Mouse (Mus musculus) heart, embryonic 16.5 days (tissue): ENCODE results near the gene Men1. TPM values are rescaled to one million over a fixed set of nuclear protein-coding genes. Genes with fewer than 3 reads are reported as not detected.
"Not testable (repeated sequence)": the region's sequence is repeated elsewhere in the genome, so short reads cannot be mapped to it uniquely, and the experiment has no call there.

Experiments
- ATAC-seq: fragments of 200-750 bp; cut with Nextera tagmentation; replicated peaks from 2 replicates; pipeline ENCODE4 v1.8.0; 2017; ENCODE audit warnings: moderate number of reproducible peaks; ENCODE audit not compliant: insufficient read depth, low FRiP score; ENCODE audit errors: extremely low read depth
- H3K27ac ChIP-seq: fragments of 300-500 bp; sonication (generic); 2 replicates; pipeline ENCODE4 v1.5.1; 2014; ENCODE audit warnings: mild to moderate bottlenecking, low read length, control low read depth, moderate library complexity
- H3K27me3 ChIP-seq: fragments of 300-500 bp; sonication (generic); 2 replicates; pipeline ENCODE4 v1.6.1; 2014; ENCODE audit warnings: low read length, mixed read lengths; ENCODE audit not compliant: control insufficient read depth, insufficient read depth
- H3K36me3 ChIP-seq: fragments of 300-500 bp; sonication (generic); 2 replicates; pipeline ENCODE4 v1.6.1; 2014; ENCODE audit not compliant: control insufficient read depth, insufficient read depth
- H3K4me1 ChIP-seq: fragments of 300-500 bp; sonication (generic); 2 replicates; pipeline ENCODE4 v1.6.1; 2014; ENCODE audit warnings: low read length, mixed read lengths; ENCODE audit not compliant: control insufficient read depth, insufficient read depth
- H3K4me2 ChIP-seq: fragments of 300-500 bp; sonication (generic); 2 replicates; pipeline ENCODE4 v1.6.1; 2014; ENCODE audit warnings: low read depth, mild to moderate bottlenecking, control low read depth, low read length
- H3K4me3 ChIP-seq: fragments of 300-500 bp; sonication (generic); 2 replicates; pipeline ENCODE4 v1.5.1; 2014; ENCODE audit warnings: mild to moderate bottlenecking, control low read depth, low read length
- H3K9ac ChIP-seq: fragments of 300-500 bp; sonication (generic); 2 replicates; pipeline ENCODE4 v1.6.1; 2014; ENCODE audit warnings: low read length, control low read depth
- H3K9me3 ChIP-seq: fragments of 300-500 bp; sonication (generic); replicated peaks from 2 replicates; pipeline ENCODE4 v1.6.1; 2016; ENCODE audit warnings: low read length; ENCODE audit not compliant: control insufficient read depth
- WGBS: fragments of 180-500 bp; shearing (Covaris S2); extraction: QIAGEN DNeasy Blood & Tissue Kit; methylation state at CpG from one replicate; pipeline ENCODE4 v1.1.7; 2014; 5-methylcytosine and 5-hydroxymethylcytosine counted together
- polyA plus RNA-seq: library from polyadenylated mRNA; unstranded; fragments of >200 nt; fragmentation: Nextera tagmentation; extraction: Ambion mirVana; gene quantifications from 2 replicates; pipeline ENCODE4 v1.2.1, GENCODE M21; 2015

Men1 gene
- polyA plus RNA-seq, 1 experiment from 2014 or later, result 45.8 TPM

DNA sequence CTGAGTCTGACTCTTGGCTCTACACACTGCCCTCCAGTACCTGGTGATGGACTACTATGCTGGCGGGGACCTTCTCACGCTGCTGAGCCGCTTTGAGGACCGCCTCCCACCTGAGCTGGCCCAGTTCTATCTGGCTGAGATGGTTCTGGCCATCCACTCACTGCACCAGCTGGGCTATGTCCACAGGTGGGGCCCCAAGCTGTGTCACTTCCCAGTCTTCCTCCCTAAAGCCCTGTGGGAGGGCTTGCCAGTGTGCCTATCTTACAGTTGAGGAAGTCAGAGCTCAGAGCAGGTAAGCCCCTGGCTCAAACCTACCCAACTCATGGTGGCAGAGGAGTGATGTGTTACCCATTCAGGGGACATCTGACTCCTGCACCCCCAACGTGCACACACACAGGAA is 24.6 kb upstream of the Men1 start:
- H3K27me3 ChIP-seq, result no peaks in the 10 kb centered on the region
- no peak overlapping the region for H3K4me2 ChIP-seq
- no peak overlapping the region for H3K4me3 ChIP-seq
- no peak for ATAC-seq
- no peak overlapping the region for H3K9ac ChIP-seq
- H3K4me1 ChIP-seq, result peaks cover 6% of the 10 kb centered on the region; the same call in 1 of the 2 replicates
- H3K27ac ChIP-seq, result no peak overlapping the region
- 92% methylated on average over 5 of the region's 5 CpGs for WGBS
- H3K36me3 ChIP-seq, result peaks cover 19% of the 10 kb centered on the region
- H3K9me3 ChIP-seq, result no peaks in the 10 kb centered on the region

DNA sequence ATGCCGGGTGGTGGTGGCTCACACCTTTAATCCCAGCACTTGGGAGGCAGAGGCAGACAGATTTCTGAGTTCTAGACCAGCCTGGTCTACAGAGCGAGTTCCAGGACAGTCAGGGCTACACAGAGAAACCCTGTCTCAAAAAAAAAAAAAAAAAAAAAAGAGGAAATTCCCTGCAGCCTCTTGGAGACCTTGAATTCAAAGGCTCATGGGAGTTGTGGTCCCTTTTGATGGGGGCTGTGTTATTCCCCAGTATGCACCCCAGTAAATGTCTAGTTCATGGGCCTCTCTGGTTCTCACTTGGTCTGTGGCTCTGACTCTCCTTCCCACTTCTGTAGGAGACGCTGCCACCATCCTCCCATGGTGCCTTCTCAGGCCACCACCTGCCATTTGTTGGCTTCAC is 23.0 kb upstream of the Men1 start:
- not testable (repeated sequence) for H3K27me3 ChIP-seq, ATAC-seq, H3K4me2 ChIP-seq, H3K27ac ChIP-seq, H3K4me1 ChIP-seq, H3K9me3 ChIP-seq, H3K9ac ChIP-seq, H3K4me3 ChIP-seq
- WGBS, result 83% methylated on average over 3 of the region's 3 CpGs
- H3K36me3 ChIP-seq, result peaks cover 24% of the 10 kb centered on the region

DNA sequence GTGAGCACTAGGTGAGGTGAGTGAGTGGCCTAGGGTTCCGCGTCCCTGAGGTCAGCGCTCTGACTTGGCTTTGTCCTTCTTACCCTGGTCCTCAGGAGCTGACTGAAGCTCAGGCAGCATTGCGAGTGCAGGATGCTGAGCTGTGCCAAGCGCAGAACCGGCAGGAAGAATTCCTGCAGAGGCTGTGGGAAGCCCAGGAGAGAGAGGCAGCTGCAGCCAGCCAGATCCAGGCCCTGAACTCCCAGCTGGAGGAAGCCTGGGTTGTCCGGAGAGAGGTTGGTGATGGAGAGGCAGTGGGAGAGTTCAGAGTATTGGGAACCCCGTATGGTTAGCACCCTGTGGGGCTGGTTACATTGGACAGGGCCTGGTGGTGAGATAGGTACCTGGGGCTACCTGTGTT is 21.0 kb upstream of the Men1 start:
- H3K9ac ChIP-seq, result no peak overlapping the region
- no peak for ATAC-seq
- no peak overlapping the region for H3K4me2 ChIP-seq
- peaks cover 37% of the 10 kb centered on the region for H3K36me3 ChIP-seq
- WGBS, result 90% methylated on average over 8 of the region's 8 CpGs
- no peaks in the 10 kb centered on the region for H3K9me3 ChIP-seq
- no peaks in the 10 kb centered on the region for H3K27me3 ChIP-seq
- no peaks in the 10 kb centered on the region for H3K4me1 ChIP-seq
- no peak overlapping the region for H3K27ac ChIP-seq
- H3K4me3 ChIP-seq, result no peak overlapping the region

DNA sequence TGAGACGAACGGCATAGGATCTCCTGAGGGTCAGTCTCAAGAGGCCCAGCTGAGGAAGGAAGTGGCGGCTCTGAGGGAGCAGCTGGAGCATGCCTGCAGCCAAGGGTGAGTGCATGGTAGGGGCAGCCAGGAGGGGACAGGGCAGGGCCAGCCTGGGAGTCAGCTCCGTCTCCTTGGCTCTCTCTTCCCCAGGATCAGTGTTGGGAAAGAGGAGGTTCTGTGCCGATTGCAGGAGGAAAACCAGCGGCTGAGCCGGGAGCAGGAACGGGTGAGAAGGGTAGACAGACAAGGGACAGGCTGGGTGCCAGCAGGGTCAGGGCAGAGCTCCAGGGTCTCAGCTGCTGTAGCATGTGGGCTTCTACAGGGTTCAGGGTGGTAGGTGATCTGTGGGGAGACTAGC is 20.3 kb upstream of the Men1 start:
- Histone ChIP-seq H3K36me3 (peaks cover 39% of the 10 kb centered on the region), H3K9me3 (no peaks in the 10 kb centered on the region), H3K4me2 (no peak overlapping the region), H3K4me3 (no peak overlapping the region), H3K9ac (no peak overlapping the region), H3K27me3 (no peaks in the 10 kb centered on the region), H3K27ac (no peak overlapping the region), H3K4me1 (no peaks in the 10 kb centered on the region)
- 78% methylated on average over 8 of the region's 8 CpGs for WGBS
- no peak for ATAC-seq

DNA sequence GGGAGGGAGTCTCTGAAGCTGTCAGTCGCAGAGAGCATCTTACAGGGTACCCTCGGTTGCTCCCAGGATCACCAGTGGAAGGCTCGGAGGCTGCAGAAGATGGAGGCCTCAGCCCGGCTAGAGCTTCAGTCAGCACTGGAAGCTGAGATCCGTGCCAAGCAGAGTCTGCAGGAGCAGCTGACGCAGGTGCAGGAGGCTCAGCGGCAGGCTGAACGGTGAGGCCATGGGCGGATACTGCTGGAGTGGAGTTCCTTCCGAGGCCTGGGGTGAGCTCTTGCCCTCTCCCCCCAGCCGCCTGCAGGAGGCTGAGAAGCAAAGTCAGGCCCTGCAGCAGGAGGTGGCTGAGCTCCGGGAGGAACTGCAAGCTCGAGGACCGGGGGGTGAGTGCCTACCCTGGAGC is 19.2 kb upstream of the Men1 start:
- H3K27me3 ChIP-seq, result no peaks in the 10 kb centered on the region
- H3K9ac ChIP-seq, result no peak overlapping the region
- H3K4me3 ChIP-seq, result no peak overlapping the region
- no peaks in the 10 kb centered on the region for H3K4me1 ChIP-seq
- H3K4me2 ChIP-seq, result no peak overlapping the region
- no peak overlapping the region for H3K27ac ChIP-seq
- H3K36me3 ChIP-seq, result peaks cover 36% of the 10 kb centered on the region
- WGBS, result 78% methylated on average over 14 of the region's 14 CpGs
- ATAC-seq, result no peak
- H3K9me3 ChIP-seq, result no peaks in the 10 kb centered on the region

DNA sequence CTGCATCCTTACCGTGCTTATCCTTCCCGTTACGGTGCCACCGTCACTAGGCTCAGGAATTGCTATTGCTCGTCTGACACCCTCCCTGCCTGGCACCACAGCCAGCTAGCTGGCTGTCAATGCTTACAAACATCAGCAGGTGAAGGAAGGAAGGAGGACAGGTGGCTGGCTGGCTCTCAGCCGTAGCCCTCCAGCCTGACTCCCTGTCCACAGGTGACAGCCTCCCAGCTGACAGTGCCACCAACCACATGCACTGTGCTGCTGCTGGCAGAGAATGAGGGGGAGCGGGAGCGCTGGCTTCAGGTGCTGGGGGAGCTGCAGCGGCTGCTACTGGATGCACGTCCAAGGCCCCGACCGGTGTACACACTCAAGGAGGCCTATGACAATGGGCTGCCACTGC is 16.6 kb upstream of the Men1 start:
- Histone ChIP-seq H3K36me3 (peaks cover 28% of the 10 kb centered on the region), H3K9me3 (no peaks in the 10 kb centered on the region)
- WGBS, result 87% methylated on average over 12 of the region's 12 CpGs

DNA sequence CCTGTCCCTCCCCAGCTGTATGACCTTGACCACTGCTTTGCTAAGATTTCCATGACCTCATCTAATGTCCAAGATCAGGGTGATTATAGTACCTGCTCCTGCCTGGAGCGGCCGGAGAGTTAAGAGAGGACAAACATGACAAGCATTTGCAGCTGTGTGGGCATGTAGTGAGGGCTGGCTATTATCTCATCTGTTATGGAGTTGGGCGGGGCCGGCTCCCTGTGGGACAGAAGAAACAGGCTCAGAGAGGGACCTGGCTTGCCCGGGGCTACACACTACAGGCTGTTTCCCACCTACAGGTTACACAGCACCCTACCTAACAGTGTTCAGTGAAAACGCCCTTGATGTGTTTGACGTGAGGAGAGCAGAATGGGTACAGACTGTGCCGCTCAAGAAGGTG is 13.4 kb upstream of the Men1 start:
- Histone ChIP-seq H3K4me3 (no peak overlapping the region), H3K27me3 (no peaks in the 10 kb centered on the region), H3K36me3 (peaks cover 15% of the 10 kb centered on the region; the same call in 1 of the 2 replicates), H3K9ac (no peak overlapping the region), H3K4me1 (peaks cover 8% of the 10 kb centered on the region), H3K9me3 (no peaks in the 10 kb centered on the region), H3K4me2 (no peak overlapping the region), H3K27ac (no peak overlapping the region)
- WGBS, result 49% methylated on average over 8 of the region's 8 CpGs
- peak; percentile 40; the same call in 1 of the 2 replicates for ATAC-seq

More for the DNA sequence above, 16.6 kb upstream of the Men1 start:
- H3K27ac ChIP-seq, result no peak overlapping the region
- no peak overlapping the region for H3K9ac ChIP-seq
- H3K4me2 ChIP-seq, result no peak overlapping the region
- no peak overlapping the region for H3K4me3 ChIP-seq
- no peak for ATAC-seq
- peaks cover 8% of the 10 kb centered on the region for H3K4me1 ChIP-seq
- no peaks in the 10 kb centered on the region for H3K27me3 ChIP-seq

DNA sequence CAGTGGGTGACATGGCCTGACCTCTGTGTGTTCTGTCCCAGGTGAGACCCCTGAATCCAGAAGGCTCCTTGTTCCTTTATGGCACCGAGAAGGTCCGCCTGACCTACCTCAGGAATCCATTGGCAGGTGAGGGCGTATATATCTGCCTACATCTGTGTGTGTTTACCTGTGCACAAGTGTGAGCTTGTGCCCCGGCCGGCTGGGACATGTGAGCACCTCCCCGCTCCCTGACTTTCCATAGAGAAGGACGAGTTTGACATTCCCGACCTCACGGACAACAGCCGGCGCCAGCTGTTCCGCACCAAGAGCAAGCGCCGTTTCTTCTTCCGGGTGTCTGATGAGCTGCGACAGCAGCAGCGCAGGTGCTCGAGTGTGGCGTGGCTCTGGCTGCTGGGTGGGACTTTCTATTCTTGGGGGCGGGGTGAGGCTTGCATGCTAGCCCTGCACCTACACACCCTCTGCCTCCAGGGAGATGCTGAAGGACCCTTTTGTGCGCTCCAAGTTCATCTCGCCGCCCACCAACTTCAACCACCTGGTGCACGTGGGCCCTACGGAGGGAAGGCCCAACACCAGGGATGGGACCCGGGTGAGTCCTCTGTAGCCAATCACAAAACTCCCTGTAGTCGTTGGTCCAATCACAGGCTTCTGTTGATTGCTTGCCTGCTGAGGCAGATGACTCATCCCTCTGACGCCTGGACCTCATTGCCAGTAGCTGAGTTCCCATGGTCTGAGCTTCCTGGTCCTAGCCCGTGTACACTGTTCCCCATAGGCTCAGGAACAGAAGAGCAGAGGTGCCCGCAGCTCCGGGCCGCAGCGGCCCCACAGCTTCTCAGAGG is 12.8 kb upstream of the Men1 start:
- no peak overlapping the region for H3K9ac ChIP-seq
- H3K27ac ChIP-seq, result no peak overlapping the region
- no peaks in the 10 kb centered on the region for H3K9me3 ChIP-seq
- no peak overlapping the region for H3K4me2 ChIP-seq
- 70% methylated on average over 33 of the region's 33 CpGs for WGBS
- H3K27me3 ChIP-seq, result no peaks in the 10 kb centered on the region
- peaks cover 14% of the 10 kb centered on the region; the same call in 1 of the 2 replicates for H3K36me3 ChIP-seq
- peaks cover 8% of the 10 kb centered on the region for H3K4me1 ChIP-seq
- no peak for ATAC-seq
- no peak overlapping the region for H3K4me3 ChIP-seq

DNA sequence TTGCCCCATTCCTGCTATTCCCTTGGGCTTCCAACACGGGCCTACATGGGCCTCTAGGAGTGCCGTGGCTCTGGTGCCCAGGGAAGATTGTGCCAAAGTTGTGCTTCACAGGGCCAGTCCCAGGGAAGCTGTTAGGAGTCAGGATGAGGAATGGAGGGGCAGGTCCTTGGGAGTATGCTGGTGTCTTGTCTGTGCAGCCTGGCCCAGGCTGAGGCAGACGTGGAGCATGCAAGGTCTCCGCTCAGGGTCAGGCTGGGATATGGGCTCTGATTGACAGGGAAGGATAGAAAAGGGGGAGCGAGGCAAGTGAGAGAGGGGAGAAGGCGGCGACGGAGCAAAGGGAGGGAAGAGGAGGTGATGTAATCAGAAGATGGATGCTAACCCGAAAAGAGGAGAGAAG is 10.0 kb upstream of the Men1 start:
- no peak for ATAC-seq
- Histone ChIP-seq H3K9me3 (no peaks in the 10 kb centered on the region), H3K36me3 (no peaks in the 10 kb centered on the region), H3K4me3 (no peak overlapping the region), H3K4me2 (no peak overlapping the region), H3K9ac (no peak overlapping the region), H3K27me3 (no peaks in the 10 kb centered on the region), H3K4me1 (peaks cover 8% of the 10 kb centered on the region), H3K27ac (no peak overlapping the region)
- WGBS, result 75% methylated on average over 9 of the region's 9 CpGs
